Mouse (Mus musculus): ENCODE measurements around the gene Tmem11. TPM values are rescaled to one million over a fixed set of nuclear protein-coding genes. Genes with fewer than 3 reads are reported as not detected.
"Not testable (repeated sequence)": the region's sequence is repeated elsewhere in the genome, so short reads cannot be mapped to it uniquely, and the experiment has no call there.

The Tmem11 gene
- polyA plus RNA-seq, 1 experiment from 2014 or later = 57.4 TPM

GRCm38 (mm10) chr11:60879423-60879822, 351 bp upstream of the Tmem11 start:
- no peak for ATAC-seq
- H3K4me2 ChIP-seq (replicated peaks) = peak overlapping the region; percentile 69
- WGBS = under 1% methylated on average over 11 of the region's 11 CpGs

GRCm38 (mm10) chr11:60878056-60878612, 938 bp downstream of the Tmem11 start:
- Histone ChIP-seq H3K36me3 (0 out of 2 replicates have a peak, but pooled peaks cover 2% of the 10 kb centered on the region), H3K4me2 (replicated peaks) (peak overlapping the region; percentile 69), H3K9ac (replicated peaks) (peak overlapping the region; percentile 84), H3K4me1 (replicated peaks) (peaks cover 51% of the 10 kb centered on the region), H3K27ac (peak overlapping the region; percentile 84), H3K4me3 (replicated peaks) (peak overlapping the region; percentile 76), H3K9me3 (no peaks in the 10 kb centered on the region), H3K27me3 (no peaks in the 10 kb centered on the region)
- peak; percentile 83 for ATAC-seq
- WGBS = under 1% methylated on average over 52 of the region's 52 CpGs

More at GRCm38 (mm10) chr11:60879423-60879822, 351 bp upstream of the Tmem11 start:
- Histone ChIP-seq H3K9me3 (no peaks in the 10 kb centered on the region), H3K9ac (replicated peaks) (peak overlapping the region; percentile 69), H3K4me3 (replicated peaks) (peak overlapping the region; percentile 76), H3K27ac (peak overlapping the region; percentile 86), H3K36me3 (0 out of 2 replicates have a peak, but pooled peaks cover 2% of the 10 kb centered on the region), H3K27me3 (no peaks in the 10 kb centered on the region), H3K4me1 (replicated peaks) (peaks cover 43% of the 10 kb centered on the region)

- Histone ChIP-seq H3K9me3 (no peaks in the 10 kb centered on the region), H3K27ac (no peak overlapping the region), H3K4me2 (replicated peaks) (no peak overlapping the region), H3K9ac (replicated peaks) (no peak overlapping the region), H3K27me3 (no peaks in the 10 kb centered on the region), H3K4me1 (replicated peaks) (peaks cover 43% of the 10 kb centered on the region), H3K4me3 (replicated peaks) (no peak overlapping the region), H3K36me3 (peaks cover 6% of the 10 kb centered on the region; the same call in 1 of the 2 replicates)
- ATAC-seq = no peak
- 90% methylated on average over 6 of the region's 6 CpGs for WGBS
Observed at GRCm38 (mm10) chr11:60873101-60873500, 6.0 kb downstream of the Tmem11 start.

- Histone ChIP-seq H3K4me3 (replicated peaks) (no peak overlapping the region), H3K27ac (no peak overlapping the region), H3K9ac (replicated peaks) (no peak overlapping the region), H3K4me1 (replicated peaks) (peaks cover 30% of the 10 kb centered on the region), H3K27me3 (no peaks in the 10 kb centered on the region), H3K9me3 (no peaks in the 10 kb centered on the region), H3K36me3 (peaks cover 11% of the 10 kb centered on the region), H3K4me2 (replicated peaks) (no peak overlapping the region)
- ATAC-seq = no peak
- 94% methylated on average over 4 of the region's 4 CpGs for WGBS
Observed at GRCm38 (mm10) chr11:60871409-60871808, 7.7 kb downstream of the Tmem11 start.

GRCm38 (mm10) chr11:60869471-60869870, 9.6 kb downstream of the Tmem11 start:
- H3K9ac ChIP-seq (replicated peaks); H3K4me3 ChIP-seq (replicated peaks); H3K27me3 ChIP-seq; ATAC-seq; H3K27ac ChIP-seq; H3K4me2 ChIP-seq (replicated peaks); H3K9me3 ChIP-seq: not testable (repeated sequence)
- 97% methylated on average over 6 of the region's 6 CpGs for WGBS
- H3K4me1 ChIP-seq (replicated peaks) = peaks cover 11% of the 10 kb centered on the region; the same call in 1 of the 2 replicates
- peaks cover 16% of the 10 kb centered on the region for H3K36me3 ChIP-seq

GRCm38 (mm10) chr11:60867904-60868303, 11.2 kb downstream of the Tmem11 start:
- H3K4me1 ChIP-seq (replicated peaks) = 0 out of 2 replicates have a peak, but pooled peaks cover 5% of the 10 kb centered on the region
- ATAC-seq = no peak
- no peak overlapping the region for H3K4me3 ChIP-seq (replicated peaks)
- H3K9ac ChIP-seq (replicated peaks) = no peak overlapping the region
- H3K36me3 ChIP-seq = peaks cover 32% of the 10 kb centered on the region
- no peaks in the 10 kb centered on the region for H3K27me3 ChIP-seq
- WGBS = 63% methylated on average over 8 of the region's 8 CpGs
- H3K9me3 ChIP-seq = no peaks in the 10 kb centered on the region
- H3K27ac ChIP-seq = no peak overlapping the region
- no peak overlapping the region for H3K4me2 ChIP-seq (replicated peaks)

- 92% methylated on average over 3 of the region's 3 CpGs for WGBS
- no peak overlapping the region for H3K27ac ChIP-seq
- H3K9ac ChIP-seq (replicated peaks) = no peak overlapping the region
- 0 out of 2 replicates have a peak, but pooled peaks cover 5% of the 10 kb centered on the region for H3K4me1 ChIP-seq (replicated peaks)
- H3K9me3 ChIP-seq = no peaks in the 10 kb centered on the region
- ATAC-seq = no peak
- H3K4me3 ChIP-seq (replicated peaks) = no peak overlapping the region
- H3K27me3 ChIP-seq = no peaks in the 10 kb centered on the region
- H3K4me2 ChIP-seq (replicated peaks) = no peak overlapping the region
- peaks cover 36% of the 10 kb centered on the region for H3K36me3 ChIP-seq
Observed at GRCm38 (mm10) chr11:60867456-60867855, 11.6 kb downstream of the Tmem11 start.

- H3K27ac ChIP-seq = no peak overlapping the region
- H3K36me3 ChIP-seq = peaks cover 49% of the 10 kb centered on the region
- H3K4me3 ChIP-seq (replicated peaks) = no peak overlapping the region
- H3K4me1 ChIP-seq (replicated peaks) = 0 out of 2 replicates have a peak, but pooled peaks cover 5% of the 10 kb centered on the region
- no peak overlapping the region for H3K4me2 ChIP-seq (replicated peaks)
- H3K9ac ChIP-seq (replicated peaks) = no peak overlapping the region
- 66% methylated on average over 2 of the region's 2 CpGs for WGBS
- no peaks in the 10 kb centered on the region for H3K27me3 ChIP-seq
- no peak for ATAC-seq
- no peaks in the 10 kb centered on the region for H3K9me3 ChIP-seq
Observed at GRCm38 (mm10) chr11:60866021-60866420, 13.1 kb downstream of the Tmem11 start.

- Histone ChIP-seq H3K9me3 (no peaks in the 10 kb centered on the region), H3K4me3 (replicated peaks) (no peak overlapping the region), H3K27ac (no peak overlapping the region), H3K4me2 (replicated peaks) (no peak overlapping the region), H3K4me1 (replicated peaks) (0 out of 2 replicates have a peak, but pooled peaks cover 5% of the 10 kb centered on the region), H3K9ac (replicated peaks) (no peak overlapping the region), H3K27me3 (no peaks in the 10 kb centered on the region), H3K36me3 (peaks cover 54% of the 10 kb centered on the region)
- WGBS = 93% methylated on average over 14 of the region's 14 CpGs
- ATAC-seq = no peak
Observed at GRCm38 (mm10) chr11:60864916-60865315, 14.2 kb downstream of the Tmem11 start.

- 0 out of 2 replicates have a peak, but pooled peaks cover 5% of the 10 kb centered on the region for H3K4me1 ChIP-seq (replicated peaks)
- no peaks in the 10 kb centered on the region for H3K9me3 ChIP-seq
- no peak overlapping the region for H3K4me3 ChIP-seq (replicated peaks)
- H3K9ac ChIP-seq (replicated peaks) = no peak overlapping the region
- no peak overlapping the region for H3K27ac ChIP-seq
- 93% methylated on average over 2 of the region's 2 CpGs for WGBS
- ATAC-seq = no peak
- H3K27me3 ChIP-seq = no peaks in the 10 kb centered on the region
- H3K4me2 ChIP-seq (replicated peaks) = no peak overlapping the region
- peaks cover 54% of the 10 kb centered on the region for H3K36me3 ChIP-seq
Observed at GRCm38 (mm10) chr11:60864166-60864565, 14.9 kb downstream of the Tmem11 start.

GRCm38 (mm10) chr11:60863196-60863595, 15.9 kb downstream of the Tmem11 start:
- H3K27me3 ChIP-seq = no peaks in the 10 kb centered on the region
- H3K9me3 ChIP-seq = no peaks in the 10 kb centered on the region
- no peak overlapping the region for H3K9ac ChIP-seq (replicated peaks)
- WGBS = 88% methylated on average over 4 of the region's 4 CpGs
- ATAC-seq = no peak
- H3K36me3 ChIP-seq = peaks cover 62% of the 10 kb centered on the region
- H3K4me3 ChIP-seq (replicated peaks) = no peak overlapping the region
- no peak overlapping the region for H3K27ac ChIP-seq
- H3K4me1 ChIP-seq (replicated peaks) = 0 out of 2 replicates have a peak, but pooled peaks cover 5% of the 10 kb centered on the region
- H3K4me2 ChIP-seq (replicated peaks) = no peak overlapping the region

- no peak for ATAC-seq
- H3K36me3 ChIP-seq = peaks cover 69% of the 10 kb centered on the region
- WGBS = 96% methylated on average over 3 of the region's 3 CpGs
Observed at GRCm38 (mm10) chr11:60861993-60862392, 17.1 kb downstream of the Tmem11 start.

More at GRCm38 (mm10) chr11:60861993-60862392, 17.1 kb downstream of the Tmem11 start:
- Histone ChIP-seq H3K4me2 (replicated peaks) (no peak overlapping the region), H3K4me1 (replicated peaks) (0 out of 2 replicates have a peak, but pooled peaks cover 5% of the 10 kb centered on the region), H3K27ac (no peak overlapping the region), H3K27me3 (no peaks in the 10 kb centered on the region), H3K9ac (replicated peaks) (no peak overlapping the region), H3K4me3 (replicated peaks) (no peak overlapping the region), H3K9me3 (no peaks in the 10 kb centered on the region)
